Mouse (Mus musculus): ENCODE measurements around the gene Kirrel.

DNA sequence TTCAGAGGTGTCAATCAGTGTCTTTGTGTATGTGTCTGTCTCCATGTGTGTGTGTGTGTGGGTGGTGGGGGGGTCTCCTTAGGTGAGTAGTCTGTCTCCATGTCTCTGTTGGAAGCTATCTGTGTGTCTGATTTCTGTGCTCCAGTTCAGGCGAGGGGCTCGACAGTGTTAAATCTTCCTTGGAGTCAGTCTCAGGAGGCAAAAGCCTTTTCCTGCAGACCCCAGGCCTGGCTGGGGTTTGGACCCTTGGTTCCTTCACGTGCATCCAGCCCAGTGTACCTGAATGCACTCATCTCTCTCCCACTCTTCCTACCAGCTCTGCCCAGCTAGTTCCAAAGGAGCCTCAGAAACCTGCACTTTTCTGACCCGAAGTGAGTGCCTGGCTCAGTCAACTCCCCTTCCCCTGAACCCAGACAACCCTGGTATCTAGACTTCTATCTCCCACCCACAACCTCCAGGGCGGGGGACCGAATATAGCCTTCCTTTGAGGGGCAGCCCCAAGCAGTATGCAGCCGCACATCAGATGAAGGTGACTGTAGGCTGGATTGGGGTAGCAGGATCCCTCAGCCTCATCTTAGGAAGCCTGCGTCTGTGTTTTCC lies 961 bp downstream of the Kirrel start:
- TF ChIP-seq CTCF (conservative IDR thresholded peaks at IDR 0.05 in 1 of 2, IDR thresholded peaks at IDR 0.05 in 1 of 2; ENCODE audit: low read depth in 2 of 2, low read length in 2 of 2): no peak
- no peak for TF ChIP-seq POLR2A (IDR thresholded peaks at IDR 0.05; ENCODE audit: low read depth, low read length)
- no peak for TF ChIP-seq ZC3H11A (IDR thresholded peaks at IDR 0.05; ENCODE audit: low read depth, low read length)
- no peak for TF ChIP-seq MXI1 (IDR thresholded peaks at IDR 0.05; ENCODE audit: low read depth, low read length)
- TF ChIP-seq JUND (conservative IDR thresholded peaks at IDR 0.05; ENCODE audit: low read depth, low read length): no peak
- no peak for TF ChIP-seq USF1 (IDR thresholded peaks at IDR 0.05; ENCODE audit: low read depth, low read length)
- no peak for TF ChIP-seq ZKSCAN1 (IDR thresholded peaks at IDR 0.05; ENCODE audit: borderline replicate concordance, low read depth, low read length)
